Mouse (Mus musculus) brain, embryonic 14.5 days (tissue): ENCODE measurements around the gene Sox13.

Experiments
- CTCF ChIP-seq: fragments of 200-500 bp; IDR thresholded peaks from 2 replicates; pipeline ENCODE4 v1.5.1; 2012; ENCODE audit warnings: inconsistent platforms, mild to moderate bottlenecking, moderate library complexity, borderline replicate concordance; ENCODE audit not compliant: insufficient read depth, insufficient read length; ENCODE audit errors: extremely low read depth
- POLR2A ChIP-seq: fragments of 200-500 bp; IDR thresholded peaks from 2 replicates; pipeline ENCODE4 v1.6.1; 2012; ENCODE audit warnings: mild to moderate bottlenecking, inconsistent platforms, borderline replicate concordance; ENCODE audit not compliant: poor library complexity, insufficient read depth, insufficient read length, severe bottlenecking; ENCODE audit errors: extremely low read depth

GRCm38 (mm10) chr1:133415086-133415485, 9.1 kb downstream of the Sox13 start:
- TF ChIP-seq CTCF (no peak), POLR2A (no peak)
